Mouse (Mus musculus) CD4-positive naive resting alpha-beta T cell, adult 76 days (primary cell): ENCODE results near the gene Sub1. TPM values are rescaled to one million over a fixed set of nuclear protein-coding genes. Genes with fewer than 3 reads are reported as not detected.

ENCODE experiments used
- total RNA-seq: library from RNA; stranded (reverse); gene quantifications from one replicate; pipeline ENCODE4 v1.2.4, GENCODE M21; 2023

Sub1 gene
- 329 TPM for total RNA-seq

DNA sequence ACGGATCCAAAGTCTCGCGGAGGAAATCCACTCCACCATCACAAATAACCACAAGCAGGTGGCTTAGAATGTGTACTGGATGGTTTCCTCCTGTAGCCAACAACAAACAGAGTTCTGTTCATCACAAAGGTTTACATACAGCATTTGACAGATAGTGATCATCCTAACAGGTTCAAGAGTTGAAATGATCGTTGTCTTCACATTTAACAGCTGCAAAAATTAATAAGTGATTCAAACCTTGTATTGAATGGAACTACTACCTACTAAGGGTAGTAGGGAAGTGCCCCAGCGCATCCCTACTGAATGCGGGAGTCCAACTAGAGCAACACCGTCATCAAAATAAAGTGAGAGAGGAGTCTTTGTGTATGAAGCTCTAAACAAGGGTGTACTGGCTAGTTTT, at the start of gene Sub1:
TSS of gene Sub1 (minus strand) at position 101 of the 400 bp plus-strand sequence.

Other genes starting within 250 kb of the Sub1 start
- not detected for gene Npr3, start 89.7 kb downstream of the Sub1 start, total RNA-seq
- 129 TPM for gene Zfr, start 120.8 kb upstream of the Sub1 start, total RNA-seq
- gene Mtmr12, start 208.0 kb upstream of the Sub1 start, total RNA-seq, result 82.1 TPM